Mouse (Mus musculus) lung, embryonic 15.5 days (tissue): ENCODE results near the gene Acp5. TPM values are rescaled to one million over a fixed set of nuclear protein-coding genes. Genes with fewer than 3 reads are reported as not detected.

Experiments
- ATAC-seq: fragments of 200-750 bp; cut with Nextera tagmentation; 2 replicates; pipeline ENCODE4 v1.8.0; 2017; ENCODE audit warnings: moderate number of reproducible peaks, borderline replicate concordance; ENCODE audit not compliant: low FRiP score, low TSS enrichment; ENCODE audit errors: extremely low read depth
- H3K27ac ChIP-seq: fragments of 300-500 bp; sonication (generic); 2 replicates; pipeline ENCODE4 v1.5.1; 2015; ENCODE audit warnings: moderate library complexity, mild to moderate bottlenecking, inconsistent platforms
- H3K27me3 ChIP-seq: fragments of 300-500 bp; sonication (generic); 2 replicates; pipeline ENCODE4 v1.6.1; 2015; ENCODE audit warnings: inconsistent platforms
- H3K36me3 ChIP-seq: fragments of 300-500 bp; sonication (generic); 2 replicates; pipeline ENCODE4 v1.6.1; 2015; ENCODE audit warnings: inconsistent platforms
- H3K4me1 ChIP-seq: fragments of 300-500 bp; sonication (generic); 2 replicates; pipeline ENCODE4 v1.6.1; 2015; ENCODE audit warnings: inconsistent platforms
- H3K4me2 ChIP-seq: fragments of 300-500 bp; sonication (generic); 2 replicates; pipeline ENCODE4 v1.6.1; 2015; ENCODE audit warnings: inconsistent platforms, mild to moderate bottlenecking, moderate library complexity
- H3K4me3 ChIP-seq: fragments of 300-500 bp; sonication (generic); 2 replicates; pipeline ENCODE4 v1.5.1; 2015; ENCODE audit warnings: mild to moderate bottlenecking, inconsistent platforms
- H3K9ac ChIP-seq: fragments of 300-500 bp; sonication (generic); 2 replicates; pipeline ENCODE4 v1.6.1; 2015; ENCODE audit warnings: inconsistent platforms
- H3K9me3 ChIP-seq: fragments of 300-500 bp; sonication (generic); 2 replicates; pipeline ENCODE4 v1.6.1; 2016; ENCODE audit warnings: inconsistent platforms
- WGBS: fragments of 180-500 bp; shearing (Covaris S2); methylation state at CpG from one replicate; pipeline ENCODE4 v1.1.7; 2015; 5-methylcytosine and 5-hydroxymethylcytosine counted together
- polyA plus RNA-seq: library from polyadenylated mRNA; unstranded; fragments of >200 nt; fragmentation: Nextera tagmentation; extraction: Ambion mirVana; gene quantifications from 2 replicates; pipeline ENCODE4 v1.2.1, GENCODE M21; 2015

Acp5 gene
- polyA plus RNA-seq, 1 experiment from 2014 or later, result 6.4 TPM

DNA sequence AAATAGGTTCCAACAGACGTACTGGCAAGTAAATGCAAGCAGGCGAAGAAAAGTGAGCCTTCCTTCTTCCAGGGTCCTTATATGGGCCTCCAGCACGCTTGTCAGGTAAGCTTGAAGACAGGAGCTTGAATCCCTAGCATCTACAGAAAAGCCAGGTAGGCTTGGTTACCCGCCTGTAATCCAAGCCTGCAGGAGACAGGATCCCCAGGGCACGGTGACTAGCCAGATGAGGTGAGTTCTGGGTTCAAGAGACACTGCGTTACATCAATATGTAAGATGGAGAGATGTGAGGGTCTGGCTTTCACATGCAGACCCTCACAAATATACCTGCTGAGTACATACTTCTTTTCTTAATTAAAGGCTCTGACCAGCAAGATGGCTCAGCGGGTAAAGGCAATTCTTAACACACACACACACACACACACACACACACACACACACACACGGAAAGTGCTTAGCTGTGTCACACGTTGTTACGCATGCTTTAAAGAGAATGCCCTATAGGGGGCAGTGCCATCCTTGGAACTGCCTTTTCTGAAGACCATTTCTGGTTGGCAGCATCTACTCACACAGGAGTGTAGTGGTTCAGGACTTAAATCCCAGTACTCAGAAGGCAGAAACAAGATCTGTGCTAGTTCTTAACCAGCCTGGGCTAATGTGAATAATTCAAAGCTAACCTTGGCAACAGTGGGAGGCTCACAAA, 17.6 kb downstream of the Acp5 start:
- WGBS, result 42% methylated on average over 10 of the region's 10 CpGs
- Histone ChIP-seq H3K9ac (peak overlapping the region; percentile 53; the same call in 1 of the 2 replicates), H3K4me3 (peak overlapping the region; percentile 76), H3K27me3 (no peaks in the 10 kb centered on the region), H3K9me3 (no peaks in the 10 kb centered on the region), H3K36me3 (peaks cover 7% of the 10 kb centered on the region), H3K27ac (peak overlapping the region; percentile 46; the same call in 1 of the 2 replicates), H3K4me2 (peak overlapping the region; percentile 85), H3K4me1 (peaks cover 15% of the 10 kb centered on the region)
- no peak for ATAC-seq

DNA sequence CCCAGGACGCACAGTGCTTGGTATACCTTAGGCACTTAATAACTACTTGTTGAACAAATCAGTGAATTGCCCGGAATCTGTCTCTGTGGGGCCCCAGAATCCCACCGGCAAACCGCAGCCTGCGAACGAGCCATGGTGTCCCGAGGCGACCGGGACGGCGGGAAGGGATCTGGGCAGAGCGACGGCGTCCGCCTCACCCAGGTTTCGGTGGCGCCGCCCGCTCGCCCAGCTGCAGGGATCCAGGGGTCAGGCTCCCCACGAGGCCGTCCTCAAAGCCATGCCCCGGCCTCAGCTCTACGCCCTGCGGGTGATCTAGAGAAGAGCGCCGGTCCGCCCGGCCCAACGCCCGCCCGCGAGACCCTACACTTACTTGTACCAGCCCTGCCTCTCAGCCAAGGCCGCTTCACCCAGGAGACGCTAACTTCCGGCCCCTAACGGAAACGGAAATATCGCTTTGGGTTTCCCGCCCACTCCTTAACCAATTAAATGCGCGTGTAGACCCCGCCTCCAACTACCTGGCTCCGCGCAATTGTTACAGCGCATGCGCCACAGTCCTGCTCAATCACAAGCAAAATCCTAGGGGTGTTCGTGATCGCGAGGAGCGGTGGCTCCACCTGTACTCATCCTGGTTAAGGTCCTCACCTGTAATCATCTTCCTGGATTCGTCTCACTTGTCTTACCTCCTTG, 18.6 kb downstream of the Acp5 start, which contains the start of gene Elof1:
Elof1 (minus strand) TSS at position 433 of the 687 bp plus-strand sequence.
- no peaks in the 10 kb centered on the region for H3K9me3 ChIP-seq
- H3K27ac ChIP-seq, result peak within 1 kb of the TSS; percentile 54
- H3K36me3 ChIP-seq, result peaks cover 17% of the 10 kb centered on the region
- H3K4me2 ChIP-seq, result peak within 1 kb of the TSS; percentile 85
- WGBS, result under 1% methylated on average over 52 of the region's 52 CpGs
- no peaks in the 10 kb centered on the region for H3K27me3 ChIP-seq
- ATAC-seq, result peak; percentile 94
- H3K9ac ChIP-seq, result peak within 1 kb of the TSS; percentile 70
- peak within 1 kb of the TSS; percentile 76 for H3K4me3 ChIP-seq
- peaks cover 15% of the 10 kb centered on the region for H3K4me1 ChIP-seq

GRCm38 (mm10) chr9:22116086-22116485, 19.4 kb downstream of the Acp5 start:
- no peak overlapping the region for H3K27ac ChIP-seq
- no peaks in the 10 kb centered on the region for H3K9me3 ChIP-seq
- 17% methylated on average over 15 of the region's 15 CpGs for WGBS
- H3K9ac ChIP-seq, result peak overlapping the region; percentile 70
- no peaks in the 10 kb centered on the region for H3K27me3 ChIP-seq
- H3K36me3 ChIP-seq, result peaks cover 24% of the 10 kb centered on the region
- no peak for ATAC-seq
- peak overlapping the region; percentile 85 for H3K4me2 ChIP-seq
- peak overlapping the region; percentile 76 for H3K4me3 ChIP-seq
- H3K4me1 ChIP-seq, result peaks cover 15% of the 10 kb centered on the region

DNA sequence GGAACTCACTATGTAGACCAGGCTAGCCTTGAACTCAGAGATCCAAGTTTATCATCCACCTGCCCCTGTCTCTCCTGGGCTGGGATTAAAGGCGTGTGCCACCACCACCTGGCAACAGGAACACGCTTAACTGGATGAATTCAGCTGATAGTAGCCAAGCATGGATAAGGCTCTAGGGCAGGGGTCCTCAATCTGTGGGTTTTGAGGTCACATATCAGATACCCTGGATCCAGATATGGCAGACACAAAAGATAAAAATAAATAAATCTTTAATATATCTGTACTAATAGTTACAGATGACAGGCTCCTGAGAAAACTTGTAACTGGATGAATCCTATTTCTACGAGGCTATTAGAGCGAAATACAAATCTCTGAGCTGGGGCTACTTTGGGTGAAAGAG, 19.9 kb downstream of the Acp5 start:
- Histone ChIP-seq H3K9ac (peak overlapping the region; percentile 70; the same call in 1 of the 2 replicates), H3K27me3 (no peaks in the 10 kb centered on the region), H3K4me1 (peaks cover 15% of the 10 kb centered on the region), H3K36me3 (peaks cover 24% of the 10 kb centered on the region), H3K27ac (no peak overlapping the region), H3K9me3 (no peaks in the 10 kb centered on the region), H3K4me2 (peak overlapping the region; percentile 85), H3K4me3 (peak overlapping the region; percentile 76; the same call in 1 of the 2 replicates)
- 90% methylated on average over 4 of the region's 4 CpGs for WGBS
- ATAC-seq, result no peak

DNA sequence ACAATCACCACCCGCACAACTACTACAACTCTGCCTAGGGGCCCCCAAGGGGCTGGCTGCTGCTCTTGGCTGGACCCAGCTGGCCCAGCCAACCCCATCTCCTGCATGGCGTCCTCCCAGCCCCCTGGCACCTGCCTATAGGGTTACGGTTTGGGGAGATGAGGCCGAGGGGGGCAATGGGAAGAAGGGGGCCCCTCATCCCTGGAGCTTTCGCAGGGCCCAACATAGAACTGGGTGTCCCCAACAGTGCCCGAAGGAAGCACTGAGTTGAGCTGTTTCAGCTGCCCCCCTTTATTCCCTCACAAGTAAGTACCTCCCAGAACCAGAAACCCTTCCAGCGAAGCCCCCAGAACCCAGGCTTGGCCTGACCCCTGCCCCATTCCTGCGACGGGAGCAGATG, 27.3 kb downstream of the Acp5 start:
- H3K9me3 ChIP-seq, result no peaks in the 10 kb centered on the region
- no peak overlapping the region for H3K4me3 ChIP-seq
- H3K4me2 ChIP-seq, result no peak overlapping the region
- ATAC-seq, result no peak
- no peak overlapping the region for H3K27ac ChIP-seq
- WGBS, result 87% methylated on average over 9 of the region's 9 CpGs
- H3K27me3 ChIP-seq, result no peaks in the 10 kb centered on the region
- no peak overlapping the region for H3K9ac ChIP-seq
- no peaks in the 10 kb centered on the region for H3K4me1 ChIP-seq
- H3K36me3 ChIP-seq, result peaks cover 29% of the 10 kb centered on the region

DNA sequence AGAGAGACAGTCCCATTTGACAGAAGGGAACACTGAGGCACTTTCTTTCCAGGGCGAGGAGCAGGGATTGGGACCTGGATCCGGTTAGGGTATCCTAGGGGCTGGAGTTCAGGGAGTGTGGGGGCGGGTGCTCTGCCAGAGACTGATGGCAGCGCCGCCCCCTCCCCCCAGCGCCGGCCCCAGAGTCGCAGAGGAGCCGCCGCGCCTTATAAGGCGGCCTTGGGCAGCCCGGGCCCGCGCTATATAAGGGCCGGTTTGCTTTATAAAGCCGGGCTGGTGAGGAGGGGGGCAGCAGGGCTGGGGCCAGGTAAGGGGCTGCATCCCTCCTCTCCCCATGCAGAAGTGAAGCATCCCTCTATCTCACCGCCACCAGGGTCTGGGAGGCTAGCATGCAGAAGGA, 35.6 kb downstream of the Acp5 start:
- Histone ChIP-seq H3K4me3 (peak overlapping the region; percentile 18), H3K4me2 (peak overlapping the region; percentile 40)

GRCm38 (mm10) chr9:22098993-22099696, 36.4 kb downstream of the Acp5 start, which contains the start of gene Cnn1:
Gene Cnn1, plus strand, starts transcription at chr9:22099216.
- H3K4me3 ChIP-seq, result peak within 1 kb of the TSS; percentile 18
- ATAC-seq, result peak; percentile 16; the same call in 1 of the 2 replicates
- H3K27ac ChIP-seq, result no peak within 1 kb of the TSS; the same call in 1 of the 2 replicates
- no peaks in the 10 kb centered on the region for H3K9me3 ChIP-seq
- H3K9ac ChIP-seq, result 0 out of 2 replicates have a peak within 1 kb of the TSS, but pooled peaks have one; percentile 2
- H3K27me3 ChIP-seq, result peaks cover 33% of the 10 kb centered on the region
- peaks cover 17% of the 10 kb centered on the region for H3K4me1 ChIP-seq
- peak within 1 kb of the TSS; percentile 40 for H3K4me2 ChIP-seq
- WGBS, result 8% methylated on average over 14 of the region's 14 CpGs
- no peaks in the 10 kb centered on the region for H3K36me3 ChIP-seq

More for the DNA sequence above, 35.6 kb downstream of the Acp5 start:
- no peaks in the 10 kb centered on the region for H3K36me3 ChIP-seq
- H3K4me1 ChIP-seq, result peaks cover 17% of the 10 kb centered on the region
- 0 out of 2 replicates have a peak overlapping the region, but pooled peaks have one; percentile 2 for H3K9ac ChIP-seq
- no peak overlapping the region; the same call in 1 of the 2 replicates for H3K27ac ChIP-seq
- peak; percentile 40; the same call in 1 of the 2 replicates for ATAC-seq
- H3K9me3 ChIP-seq, result no peaks in the 10 kb centered on the region
- WGBS, result 2% methylated on average over 18 of the region's 18 CpGs
- H3K27me3 ChIP-seq, result peaks cover 33% of the 10 kb centered on the region

DNA sequence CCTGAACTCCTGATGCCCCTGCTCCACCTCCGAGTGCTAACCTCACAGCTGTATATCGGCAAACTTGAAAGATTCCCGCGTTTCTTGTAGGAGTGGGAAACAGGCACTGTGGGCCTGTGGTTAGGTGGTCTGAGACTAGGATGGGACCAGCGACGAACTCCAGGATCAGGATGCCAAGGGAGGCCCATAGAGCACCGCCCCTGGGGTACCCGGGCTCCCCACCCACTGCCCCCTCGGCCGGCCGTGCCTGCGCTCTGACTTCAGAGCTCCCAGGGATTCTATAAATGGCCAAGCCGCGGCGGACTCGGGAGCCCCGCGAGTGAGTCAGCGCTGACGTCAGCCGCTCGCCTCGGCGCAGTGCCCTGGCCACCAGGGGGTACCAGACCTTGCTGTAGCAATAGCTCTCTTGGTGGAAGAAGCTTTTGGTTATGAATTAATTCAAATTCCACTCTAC, 39.6 kb downstream of the Acp5 start:
- H3K4me2 ChIP-seq, result peak overlapping the region; percentile 79
- H3K4me3 ChIP-seq, result peak overlapping the region; percentile 37
- H3K27me3 ChIP-seq, result peaks cover 26% of the 10 kb centered on the region
- under 1% methylated on average over 24 of the region's 24 CpGs for WGBS
- H3K9me3 ChIP-seq, result no peaks in the 10 kb centered on the region
- H3K27ac ChIP-seq, result no peak overlapping the region
- peak overlapping the region; percentile 48 for H3K9ac ChIP-seq
- ATAC-seq, result peak; percentile 55; the same call in 1 of the 2 replicates
- peaks cover 17% of the 10 kb centered on the region for H3K4me1 ChIP-seq
- no peaks in the 10 kb centered on the region for H3K36me3 ChIP-seq

- no peak overlapping the region for H3K27ac ChIP-seq
- H3K9ac ChIP-seq, result no peak overlapping the region
- no peaks in the 10 kb centered on the region for H3K9me3 ChIP-seq
- WGBS, result 71% methylated on average over 6 of the region's 6 CpGs
- H3K4me3 ChIP-seq, result no peak overlapping the region
- peaks cover 6% of the 10 kb centered on the region; the same call in 1 of the 2 replicates for H3K4me1 ChIP-seq
- no peaks in the 10 kb centered on the region for H3K36me3 ChIP-seq
- ATAC-seq, result no peak
- H3K4me2 ChIP-seq, result no peak overlapping the region
- H3K27me3 ChIP-seq, result no peaks in the 10 kb centered on the region; the same call in 1 of the 2 replicates
Measured at GRCm38 (mm10) chr9:22092746-22093145, 42.8 kb downstream of the Acp5 start.

GRCm38 (mm10) chr9:22089986-22090385, 45.5 kb downstream of the Acp5 start:
- ATAC-seq, result no peak
- 77% methylated on average over 7 of the region's 7 CpGs for WGBS
- no peaks in the 10 kb centered on the region; the same call in 1 of the 2 replicates for H3K4me1 ChIP-seq

DNA sequence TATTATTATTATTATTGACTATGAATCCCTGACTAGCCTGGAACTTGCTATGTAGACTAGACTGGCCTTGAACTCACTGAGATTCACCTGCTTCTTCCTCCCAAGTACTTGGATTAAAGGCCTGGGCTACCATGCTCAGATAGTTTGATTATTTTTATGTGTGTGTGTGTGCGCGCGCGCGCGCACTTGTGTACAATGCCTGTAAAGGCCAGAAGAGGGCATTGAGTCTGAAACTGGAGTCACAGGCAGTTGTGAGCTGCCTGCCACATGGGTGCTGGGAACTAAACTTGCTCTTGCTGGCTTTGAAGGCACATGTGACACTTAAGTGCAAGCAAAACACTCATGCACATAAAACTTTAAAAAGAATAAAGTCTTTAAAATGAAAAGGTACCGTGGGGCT, 46.2 kb downstream of the Acp5 start:
- H3K36me3 ChIP-seq, result no peaks in the 10 kb centered on the region
- H3K4me1 ChIP-seq, result peaks cover 5% of the 10 kb centered on the region; the same call in 1 of the 2 replicates
- H3K27me3 ChIP-seq, result no peaks in the 10 kb centered on the region; the same call in 1 of the 2 replicates
- ATAC-seq, result no peak
- no peaks in the 10 kb centered on the region for H3K9me3 ChIP-seq
- H3K4me2 ChIP-seq, result no peak overlapping the region
- 99% methylated on average over 7 of the region's 7 CpGs for WGBS
- H3K4me3 ChIP-seq, result no peak overlapping the region
- H3K9ac ChIP-seq, result no peak overlapping the region
- H3K27ac ChIP-seq, result no peak overlapping the region

More at GRCm38 (mm10) chr9:22089986-22090385, 45.5 kb downstream of the Acp5 start:
- no peaks in the 10 kb centered on the region; the same call in 1 of the 2 replicates for H3K27me3 ChIP-seq
- H3K4me2 ChIP-seq, result no peak overlapping the region
- H3K27ac ChIP-seq, result no peak overlapping the region
- no peaks in the 10 kb centered on the region for H3K36me3 ChIP-seq
- no peak overlapping the region for H3K9ac ChIP-seq
- H3K4me3 ChIP-seq, result no peak overlapping the region
- H3K9me3 ChIP-seq, result no peaks in the 10 kb centered on the region
